Mouse (Mus musculus): Measurements from ENCODE around the gene Ahnak. TPM values are rescaled to one million over a fixed set of nuclear protein-coding genes. Genes with fewer than 3 reads are reported as not detected.

The Ahnak gene
- polyA plus RNA-seq, 1 experiment from 2014 or later, result 2.2 TPM

GRCm38 (mm10) chr19:9032502-9033129 lies 43.5 kb downstream of the Ahnak start:
- ATAC-seq, result peak; percentile 71
- Histone ChIP-seq H3K36me3 (ENCODE audit: control insufficient read depth, insufficient read depth) (no peaks in the 10 kb centered on the region), H3K4me2 (ENCODE audit: low read length) (no peak overlapping the region), H3K4me3 (replicated peaks; ENCODE audit: low read length) (no peak overlapping the region), H3K27me3 (replicated peaks; ENCODE audit: control insufficient read depth, insufficient read depth, low read length) (no peaks in the 10 kb centered on the region), H3K9ac (replicated peaks; ENCODE audit: low read depth, low read length) (no peak overlapping the region), H3K9me3 (ENCODE audit: control insufficient read depth, low read length) (no peaks in the 10 kb centered on the region), H3K27ac (ENCODE audit: low read length) (peak overlapping the region; percentile 35; the same call in 1 of the 2 replicates), H3K4me1 (replicated peaks; ENCODE audit: control insufficient read depth, insufficient read depth, low read length) (peaks cover 21% of the 10 kb centered on the region)
- 43% methylated on average over 7 of the region's 7 CpGs for whole genome bisulfite sequencing

GRCm38 (mm10) chr19:9033412-9034340 lies 44.6 kb downstream of the Ahnak start:
- no peak overlapping the region for H3K27ac ChIP-seq (ENCODE audit: low read length)

DNA sequence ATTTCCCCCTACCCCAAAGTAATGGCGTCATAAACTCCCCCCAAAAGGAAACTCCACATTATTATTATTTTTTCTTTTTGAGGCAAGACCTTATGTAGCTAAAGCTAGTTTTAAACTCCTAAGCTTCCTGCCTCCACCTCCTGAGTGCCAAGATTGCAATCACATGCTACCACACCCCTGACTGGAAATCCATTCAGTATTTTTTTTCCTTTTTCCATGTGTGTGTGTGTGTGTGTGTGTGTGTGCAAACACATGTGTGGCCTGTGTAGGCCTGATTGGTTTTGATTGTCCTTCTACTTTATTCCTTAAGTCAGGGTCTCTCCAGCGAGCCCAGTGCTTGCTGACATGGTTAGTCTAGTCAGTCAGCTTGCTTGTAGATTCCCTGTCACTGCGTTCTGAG lies 45.4 kb downstream of the Ahnak start:
- Histone ChIP-seq H3K27me3 (replicated peaks; ENCODE audit: control insufficient read depth, insufficient read depth, low read length) (no peaks in the 10 kb centered on the region), H3K27ac (ENCODE audit: low read length) (no peak overlapping the region), H3K4me2 (ENCODE audit: low read length) (no peak overlapping the region), H3K9me3 (ENCODE audit: control insufficient read depth, low read length) (no peaks in the 10 kb centered on the region), H3K4me3 (replicated peaks; ENCODE audit: low read length) (no peak overlapping the region), H3K36me3 (ENCODE audit: control insufficient read depth, insufficient read depth) (no peaks in the 10 kb centered on the region), H3K9ac (replicated peaks; ENCODE audit: low read depth, low read length) (no peak overlapping the region), H3K4me1 (replicated peaks; ENCODE audit: control insufficient read depth, insufficient read depth, low read length) (peaks cover 16% of the 10 kb centered on the region)
- no peak for ATAC-seq
- WGBS, result 86% methylated on average over 3 of the region's 3 CpGs

More at GRCm38 (mm10) chr19:9033412-9034340, 44.6 kb downstream of the Ahnak start:
- no peak for ATAC-seq
- Histone ChIP-seq H3K4me3 (replicated peaks; ENCODE audit: low read length) (no peak overlapping the region), H3K9ac (replicated peaks; ENCODE audit: low read depth, low read length) (no peak overlapping the region), H3K4me1 (replicated peaks; ENCODE audit: control insufficient read depth, insufficient read depth, low read length) (peaks cover 17% of the 10 kb centered on the region), H3K27me3 (replicated peaks; ENCODE audit: control insufficient read depth, insufficient read depth, low read length) (no peaks in the 10 kb centered on the region), H3K4me2 (ENCODE audit: low read length) (no peak overlapping the region), H3K9me3 (ENCODE audit: control insufficient read depth, low read length) (no peaks in the 10 kb centered on the region), H3K36me3 (ENCODE audit: control insufficient read depth, insufficient read depth) (no peaks in the 10 kb centered on the region)
- WGBS, result 67% methylated on average over 9 of the region's 9 CpGs

- Histone ChIP-seq H3K36me3 (ENCODE audit: control insufficient read depth, insufficient read depth) (no peaks in the 10 kb centered on the region), H3K4me1 (replicated peaks; ENCODE audit: control insufficient read depth, insufficient read depth, low read length) (peaks cover 10% of the 10 kb centered on the region; the same call in 1 of the 2 replicates), H3K4me2 (ENCODE audit: low read length) (no peak overlapping the region), H3K27ac (ENCODE audit: low read length) (no peak overlapping the region), H3K4me3 (replicated peaks; ENCODE audit: low read length) (no peak overlapping the region), H3K9me3 (ENCODE audit: control insufficient read depth, low read length) (no peaks in the 10 kb centered on the region), H3K9ac (replicated peaks; ENCODE audit: low read depth, low read length) (no peak overlapping the region), H3K27me3 (replicated peaks; ENCODE audit: control insufficient read depth, insufficient read depth, low read length) (no peaks in the 10 kb centered on the region)
- WGBS, result 57% methylated on average over 3 of the region's 3 CpGs
- ATAC-seq, result no peak
Observed at GRCm38 (mm10) chr19:9035101-9035500, 46.0 kb downstream of the Ahnak start.

- no peak overlapping the region for H3K4me3 ChIP-seq (replicated peaks; ENCODE audit: low read length)
- no peak for ATAC-seq
- no peak overlapping the region for H3K9ac ChIP-seq (replicated peaks; ENCODE audit: low read depth, low read length)
- WGBS, result 85% methylated on average over 3 of the region's 3 CpGs
- H3K9me3 ChIP-seq (ENCODE audit: control insufficient read depth, low read length), result no peaks in the 10 kb centered on the region
- no peak overlapping the region for H3K4me2 ChIP-seq (ENCODE audit: low read length)
- no peaks in the 10 kb centered on the region for H3K36me3 ChIP-seq (ENCODE audit: control insufficient read depth, insufficient read depth)
- H3K27ac ChIP-seq (ENCODE audit: low read length), result no peak overlapping the region
- no peaks in the 10 kb centered on the region for H3K27me3 ChIP-seq (replicated peaks; ENCODE audit: control insufficient read depth, insufficient read depth, low read length)
- H3K4me1 ChIP-seq (replicated peaks; ENCODE audit: control insufficient read depth, insufficient read depth, low read length), result no peaks in the 10 kb centered on the region; the same call in 1 of the 2 replicates
Observed at GRCm38 (mm10) chr19:9038136-9038535, 49.1 kb downstream of the Ahnak start.

GRCm38 (mm10) chr19:9039266-9039665 lies 50.2 kb downstream of the Ahnak start:
- no peaks in the 10 kb centered on the region for H3K27me3 ChIP-seq (replicated peaks; ENCODE audit: control insufficient read depth, insufficient read depth, low read length)
- no peak overlapping the region for H3K27ac ChIP-seq (ENCODE audit: low read length)
- no peaks in the 10 kb centered on the region for H3K36me3 ChIP-seq (ENCODE audit: control insufficient read depth, insufficient read depth)
- H3K4me2 ChIP-seq (ENCODE audit: low read length), result no peak overlapping the region
- ATAC-seq, result no peak
- no peak overlapping the region for H3K9ac ChIP-seq (replicated peaks; ENCODE audit: low read depth, low read length)
- H3K4me3 ChIP-seq (replicated peaks; ENCODE audit: low read length), result no peak overlapping the region
- no peaks in the 10 kb centered on the region for H3K9me3 ChIP-seq (ENCODE audit: control insufficient read depth, low read length)
- WGBS, result 88% methylated on average over 4 of the region's 4 CpGs
- no peaks in the 10 kb centered on the region for H3K4me1 ChIP-seq (replicated peaks; ENCODE audit: control insufficient read depth, insufficient read depth, low read length)

DNA sequence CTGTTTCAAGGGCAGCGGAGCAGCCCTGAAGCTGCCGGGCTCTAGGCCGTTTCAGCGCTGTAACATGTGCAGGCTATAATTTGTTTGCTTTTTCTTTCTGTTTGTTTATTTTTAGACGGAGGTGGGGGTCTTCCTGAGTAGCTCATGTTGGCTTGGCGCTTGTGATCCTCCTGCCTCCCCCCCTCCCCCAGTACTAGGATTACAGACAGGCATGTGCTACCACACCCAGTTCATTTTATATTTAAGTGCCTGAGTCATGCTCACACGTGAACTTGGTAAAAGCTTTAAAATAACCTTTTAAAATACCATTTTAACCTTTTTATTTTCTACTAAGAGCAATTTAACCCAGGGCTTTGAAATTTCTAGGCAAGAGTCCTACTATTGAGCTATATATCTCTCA lies 50.8 kb downstream of the Ahnak start:
- WGBS, result 59% methylated on average over 7 of the region's 7 CpGs
- Histone ChIP-seq H3K27ac (ENCODE audit: low read length) (no peak overlapping the region), H3K36me3 (ENCODE audit: control insufficient read depth, insufficient read depth) (no peaks in the 10 kb centered on the region), H3K27me3 (replicated peaks; ENCODE audit: control insufficient read depth, insufficient read depth, low read length) (no peaks in the 10 kb centered on the region), H3K4me3 (replicated peaks; ENCODE audit: low read length) (no peak overlapping the region), H3K4me1 (replicated peaks; ENCODE audit: control insufficient read depth, insufficient read depth, low read length) (no peaks in the 10 kb centered on the region), H3K4me2 (ENCODE audit: low read length) (no peak overlapping the region), H3K9ac (replicated peaks; ENCODE audit: low read depth, low read length) (no peak overlapping the region), H3K9me3 (ENCODE audit: control insufficient read depth, low read length) (no peaks in the 10 kb centered on the region)
- ATAC-seq, result no peak

DNA sequence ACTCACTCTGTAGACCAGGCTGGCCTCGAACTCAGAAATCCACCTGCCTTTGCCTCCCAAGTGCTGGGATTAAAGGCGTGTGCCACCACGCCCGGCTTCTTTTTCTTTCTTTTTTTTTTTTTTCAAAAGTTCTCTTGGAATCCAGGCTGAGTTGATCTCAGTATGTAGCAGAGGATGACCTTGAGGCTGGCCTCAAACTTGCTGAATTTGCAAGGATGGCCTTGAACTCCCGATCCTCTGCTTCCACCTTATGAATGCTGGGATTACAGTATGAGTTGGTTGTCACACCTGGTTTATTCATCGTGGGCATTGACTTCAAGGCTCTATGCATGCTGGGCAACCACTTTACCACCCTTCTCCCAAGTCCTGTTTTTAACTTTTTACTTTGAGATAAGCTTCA lies 51.6 kb downstream of the Ahnak start:
- H3K27me3 ChIP-seq (replicated peaks; ENCODE audit: control insufficient read depth, insufficient read depth, low read length), result no peaks in the 10 kb centered on the region
- 88% methylated on average over 6 of the region's 6 CpGs for WGBS
- H3K4me2 ChIP-seq (ENCODE audit: low read length), result no peak overlapping the region
- no peaks in the 10 kb centered on the region for H3K4me1 ChIP-seq (replicated peaks; ENCODE audit: control insufficient read depth, insufficient read depth, low read length)
- H3K4me3 ChIP-seq (replicated peaks; ENCODE audit: low read length), result no peak overlapping the region
- H3K27ac ChIP-seq (ENCODE audit: low read length), result no peak overlapping the region
- no peak for ATAC-seq
- H3K9me3 ChIP-seq (ENCODE audit: control insufficient read depth, low read length), result no peaks in the 10 kb centered on the region
- H3K9ac ChIP-seq (replicated peaks; ENCODE audit: low read depth, low read length), result no peak overlapping the region
- no peaks in the 10 kb centered on the region for H3K36me3 ChIP-seq (ENCODE audit: control insufficient read depth, insufficient read depth)

DNA sequence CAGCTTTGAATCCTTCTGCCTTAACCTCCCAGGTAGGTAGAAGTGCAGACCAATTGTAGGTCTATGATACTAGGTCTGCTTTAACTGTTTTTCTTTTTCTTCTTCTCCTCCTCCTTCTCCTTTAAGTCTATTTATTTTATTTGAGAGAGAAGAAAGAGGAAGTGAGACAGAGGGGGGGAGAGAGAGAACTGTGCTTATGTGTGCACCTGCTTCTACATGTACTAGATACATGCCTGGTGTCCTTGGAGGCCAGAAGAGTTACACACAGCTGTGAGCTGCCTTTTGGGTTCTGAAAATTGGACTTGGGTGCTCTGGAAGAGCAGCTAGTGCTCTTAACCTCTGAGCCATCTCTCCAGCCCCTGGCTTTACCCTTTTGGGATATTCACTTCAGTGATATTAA lies 52.0 kb downstream of the Ahnak start:
- Histone ChIP-seq H3K9ac (replicated peaks; ENCODE audit: low read depth, low read length) (no peak overlapping the region), H3K27me3 (replicated peaks; ENCODE audit: control insufficient read depth, insufficient read depth, low read length) (no peaks in the 10 kb centered on the region), H3K4me3 (replicated peaks; ENCODE audit: low read length) (no peak overlapping the region), H3K27ac (ENCODE audit: low read length) (no peak overlapping the region), H3K36me3 (ENCODE audit: control insufficient read depth, insufficient read depth) (no peaks in the 10 kb centered on the region), H3K9me3 (ENCODE audit: control insufficient read depth, low read length) (no peaks in the 10 kb centered on the region), H3K4me2 (ENCODE audit: low read length) (no peak overlapping the region), H3K4me1 (replicated peaks; ENCODE audit: control insufficient read depth, insufficient read depth, low read length) (no peaks in the 10 kb centered on the region)
- no peak for ATAC-seq

Data from forebrain, embryonic 16.5 days (tissue).